Mouse (Mus musculus) kidney, adult 9 months (tissue): ENCODE data around the gene Csnk1g2.
"Not testable (repeated sequence)": the region's sequence is repeated elsewhere in the genome, so short reads cannot be mapped to it uniquely, and the experiment has no call there.

Experiments used
- DNase-seq: peaks from one replicate; pipeline ENCODE4 v3.0.0; 2022

The Csnk1g2 gene

DNA sequence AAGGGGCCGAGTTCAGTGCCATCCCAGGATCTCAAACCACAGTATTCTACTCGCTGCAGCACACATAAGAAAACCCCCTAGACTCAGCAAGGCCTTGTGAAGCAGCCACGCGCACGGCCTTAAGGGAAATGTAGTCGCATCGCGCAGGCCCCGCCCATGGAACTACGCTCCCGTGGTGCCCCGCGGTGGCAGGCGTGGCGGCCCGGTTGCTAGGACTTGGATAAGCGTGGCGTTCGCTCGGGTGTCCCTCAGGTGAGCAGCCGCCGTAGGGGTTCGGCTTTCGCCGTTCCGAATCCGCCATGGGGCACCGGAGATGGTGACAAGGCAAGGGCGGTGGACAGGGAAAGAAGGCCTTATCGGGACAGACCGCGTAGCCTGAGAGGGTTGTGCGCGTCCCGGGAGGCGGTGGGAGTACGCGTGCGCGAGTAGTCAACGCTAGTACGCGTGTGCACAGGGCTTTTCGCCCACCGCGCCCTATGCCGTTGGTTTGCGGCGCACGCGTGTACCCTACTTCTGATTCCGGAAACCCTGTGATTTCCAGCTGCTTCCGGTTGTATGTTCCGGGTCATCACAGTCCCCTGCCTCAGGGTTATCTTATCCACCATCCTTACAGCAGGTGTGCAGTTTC is 19.8 kb upstream of the Csnk1g2 start, which contains the start of the genes Scamp4 and Adat3:
Gene Scamp4, plus strand, starts transcription at position 175 of the 628 bp plus-strand sequence.
Gene Adat3, plus strand, starts transcription at position 183 of the 628 bp plus-strand sequence.
- DNase-seq: peak; percentile 96

DNA sequence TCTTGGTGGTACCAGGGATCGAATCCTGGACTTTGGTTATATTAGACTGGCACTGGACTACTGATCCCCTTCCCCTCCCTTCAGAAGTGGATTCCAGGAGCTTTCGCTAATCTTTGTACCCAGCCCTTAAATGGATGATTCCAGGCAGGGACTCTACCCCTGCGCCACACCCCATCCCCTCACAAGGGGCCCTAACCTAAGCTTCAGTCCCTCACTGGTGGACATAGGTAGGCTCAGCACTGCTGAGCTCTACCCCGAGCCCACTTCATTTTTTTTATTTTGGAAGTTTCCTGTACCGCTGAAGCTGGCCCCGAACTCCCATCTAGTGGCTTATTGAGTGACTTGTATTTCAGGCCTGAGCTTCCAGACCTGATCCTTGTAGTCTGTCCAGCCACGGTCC is 19.3 kb upstream of the Csnk1g2 start:
- DNase-seq: no peak

DNA sequence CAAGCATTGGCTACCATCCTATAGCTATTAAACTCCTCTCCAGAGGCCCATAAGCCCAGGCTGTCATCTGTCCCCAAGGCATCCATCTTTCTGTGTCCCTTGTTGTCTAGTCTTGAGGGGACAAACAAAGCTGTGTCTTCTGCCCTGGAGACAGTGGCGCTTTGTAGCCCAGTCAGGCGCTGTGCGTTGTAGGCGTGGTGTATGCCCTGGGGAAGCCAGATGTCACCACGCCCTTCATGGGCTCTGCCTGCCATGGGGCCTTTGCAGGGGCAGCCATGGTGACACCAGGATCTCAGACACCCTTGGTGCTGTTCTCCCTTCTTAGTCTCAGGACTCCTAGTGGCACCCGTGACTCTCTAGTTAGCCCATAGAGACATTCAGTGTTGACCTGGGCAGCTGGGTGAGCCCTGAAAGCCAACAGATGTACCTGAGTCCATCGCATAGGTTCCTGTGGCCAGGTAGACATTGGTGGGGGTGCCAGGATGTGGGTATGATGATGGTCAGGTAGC is 18.6 kb upstream of the Csnk1g2 start:
- DNase-seq: no peak

DNA sequence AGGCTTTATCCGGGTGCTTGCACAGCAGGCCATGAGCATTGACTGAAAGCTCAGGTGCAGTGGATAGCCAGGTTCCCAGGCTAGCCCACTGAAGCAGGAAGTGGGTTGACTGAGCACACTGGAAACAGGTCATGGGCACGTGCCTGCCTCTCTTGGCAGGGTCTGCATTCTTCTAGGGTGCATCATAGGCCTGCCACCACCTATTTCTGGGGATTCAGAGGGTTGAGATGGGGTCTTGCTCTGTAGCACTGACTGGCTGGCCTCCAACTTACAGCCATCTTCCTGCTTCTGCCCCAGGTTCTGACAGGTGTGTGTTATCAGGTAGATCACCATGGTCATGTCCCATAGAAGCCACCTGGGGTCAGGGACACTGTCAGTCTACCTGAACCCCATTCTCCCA is 17.6 kb upstream of the Csnk1g2 start:
- no peak for DNase-seq

DNA sequence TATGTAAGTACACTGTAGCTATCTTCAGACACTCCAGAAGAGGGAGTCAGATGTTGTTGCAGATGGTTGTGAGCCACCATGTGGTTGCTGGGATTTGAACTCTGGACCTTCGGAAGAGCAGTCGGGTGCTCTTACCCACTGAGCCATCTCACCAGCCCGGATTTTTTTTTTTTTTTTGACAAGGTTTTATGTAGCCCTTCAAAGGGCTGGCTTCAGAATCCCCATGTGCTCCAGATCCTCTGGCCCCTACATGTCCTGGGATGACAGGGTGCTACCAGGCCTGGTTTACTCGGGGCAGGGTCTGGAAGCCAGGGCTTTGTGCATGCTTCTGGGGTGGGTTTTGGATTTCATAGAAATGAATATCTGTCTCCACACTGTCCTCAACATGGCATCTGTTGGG is 16.9 kb upstream of the Csnk1g2 start, which contains the start of gene Gm49322:
Gene Gm49322, plus strand, starts transcription at position 301 of the 400 bp plus-strand sequence.
- not testable (repeated sequence) for DNase-seq

DNA sequence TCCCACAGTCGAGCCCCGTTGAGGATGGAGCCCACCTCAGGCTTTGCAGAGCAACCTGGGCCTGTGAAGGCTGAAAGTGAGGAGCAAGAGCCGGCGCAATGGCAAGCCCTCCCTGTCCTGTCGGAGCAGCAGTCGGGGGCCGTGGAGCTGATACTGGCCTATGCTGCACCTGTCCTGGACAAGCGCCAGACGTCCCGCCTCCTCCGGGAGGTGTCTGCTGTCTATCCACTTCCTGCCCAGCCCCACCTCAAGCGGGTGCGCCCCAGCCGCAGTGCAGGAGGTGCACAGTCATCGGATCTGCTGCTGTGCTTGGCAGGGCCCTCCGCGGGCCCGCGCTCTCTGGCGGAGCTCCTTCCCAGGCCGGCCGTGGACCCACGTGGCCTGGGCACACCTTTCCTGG is 16.3 kb upstream of the Csnk1g2 start:
- no peak for DNase-seq

DNA sequence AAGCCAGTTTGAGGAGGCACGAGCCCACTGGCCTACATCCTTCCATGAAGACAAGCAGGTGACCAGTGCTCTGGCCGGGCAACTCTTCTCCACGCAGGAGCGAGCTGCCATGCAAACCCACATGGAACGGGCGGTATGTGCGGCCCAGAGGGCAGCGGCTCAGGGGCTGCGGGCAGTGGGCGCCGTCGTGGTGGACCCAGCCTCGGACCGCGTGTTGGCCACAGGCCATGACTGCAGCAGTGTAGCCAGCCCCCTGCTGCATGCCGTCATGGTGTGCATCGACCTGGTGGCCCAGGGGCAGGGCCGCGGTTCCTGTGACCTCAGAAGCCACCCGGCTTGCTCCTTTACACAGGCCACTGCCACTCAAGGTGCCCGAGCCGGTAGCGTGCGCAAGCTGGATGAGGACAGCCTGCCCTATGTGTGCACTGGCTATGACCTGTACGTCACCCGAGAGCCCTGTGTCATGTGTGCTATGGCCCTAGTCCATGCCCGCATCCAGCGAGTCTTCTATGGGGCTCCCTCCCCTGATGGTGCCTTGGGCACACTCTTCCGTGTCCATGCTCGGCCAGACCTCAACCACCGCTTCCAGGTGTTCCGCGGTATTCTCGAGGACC is 15.8 kb upstream of the Csnk1g2 start:
- DNase-seq: no peak

DNA sequence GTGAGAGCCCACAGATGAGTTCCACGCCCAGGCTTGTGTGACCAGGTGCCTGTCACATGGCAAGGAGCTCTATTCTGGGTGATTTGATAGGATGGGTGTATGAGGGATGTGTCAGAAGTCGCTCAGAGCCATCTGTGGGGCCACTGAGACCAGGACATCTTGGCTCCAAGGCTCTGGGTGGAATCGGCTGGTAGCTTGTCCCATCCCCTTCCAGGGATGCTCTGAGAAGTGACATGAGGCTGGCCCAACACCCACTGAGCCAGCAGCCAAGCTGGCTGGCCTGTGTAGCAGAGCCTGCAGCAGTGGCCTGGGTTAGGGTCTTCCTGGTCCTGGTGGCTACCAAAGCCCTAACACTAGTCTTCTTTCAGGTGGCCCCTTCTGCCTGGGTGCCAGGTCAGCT is 14.2 kb upstream of the Csnk1g2 start:
- DNase-seq: no peak

DNA sequence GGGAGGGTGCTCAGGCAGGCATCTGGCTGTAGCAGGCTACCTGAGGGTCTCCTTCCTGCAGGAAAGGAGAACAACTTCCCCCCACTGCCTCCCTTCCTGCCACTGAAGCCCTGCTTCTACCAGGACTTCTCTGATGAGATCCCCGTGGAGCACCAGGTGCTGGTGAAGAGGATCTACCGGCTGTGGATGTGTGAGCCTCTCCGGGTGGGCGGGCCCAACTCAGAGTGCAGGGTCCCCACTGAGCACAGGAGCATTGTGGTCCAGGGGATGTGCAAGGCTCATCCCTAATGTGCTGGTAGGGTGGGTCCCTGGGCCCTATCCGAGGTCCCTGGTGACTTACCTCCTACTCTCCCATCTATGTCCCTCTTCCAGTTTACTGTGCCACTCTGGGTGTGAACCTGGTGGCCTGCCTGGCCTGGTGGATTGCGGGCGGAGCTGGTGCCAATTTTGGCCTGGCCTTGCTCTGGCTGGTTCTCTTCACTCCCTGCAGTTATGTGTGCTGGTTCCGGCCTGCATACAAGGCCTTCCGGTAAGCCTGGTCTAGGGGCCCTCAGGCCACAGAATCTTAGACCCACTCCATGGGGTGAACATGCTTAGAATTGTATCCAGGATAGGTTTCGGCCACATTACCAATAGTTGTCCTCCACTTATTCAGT is 13.2 kb upstream of the Csnk1g2 start:
- DNase-seq: no peak

DNA sequence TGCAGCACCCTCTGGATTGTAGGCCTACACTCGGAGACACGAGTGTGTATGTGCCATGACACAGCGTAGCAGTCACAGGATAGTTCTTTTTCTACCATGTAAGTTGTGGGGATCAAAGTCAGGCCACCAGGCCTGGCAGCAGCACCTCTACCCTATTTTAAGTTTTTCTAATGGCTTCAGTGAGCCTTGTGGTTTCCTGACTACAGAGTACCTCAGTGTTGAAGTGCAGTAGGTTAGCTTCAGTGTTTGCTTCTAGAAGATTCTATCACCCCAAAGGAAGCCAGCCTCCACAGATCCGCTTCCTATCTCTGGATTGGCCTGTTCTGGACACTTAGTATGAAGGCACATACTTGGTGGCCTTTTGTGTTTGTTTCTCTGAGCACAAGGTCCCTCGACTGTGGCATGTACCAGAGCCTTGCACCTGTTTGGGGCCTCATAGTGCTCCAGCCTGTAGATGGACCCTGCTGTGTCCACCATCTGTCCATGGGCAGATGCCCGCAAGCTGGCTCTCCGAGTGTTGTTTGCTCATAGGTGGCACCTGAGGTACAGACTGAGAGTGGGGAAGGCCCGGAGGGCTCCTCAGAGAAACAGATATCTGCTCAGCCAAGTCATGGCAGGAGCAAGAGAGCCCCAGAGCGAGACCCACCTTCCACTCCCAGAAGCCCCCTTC is 12.4 kb upstream of the Csnk1g2 start:
- no peak for DNase-seq

DNA sequence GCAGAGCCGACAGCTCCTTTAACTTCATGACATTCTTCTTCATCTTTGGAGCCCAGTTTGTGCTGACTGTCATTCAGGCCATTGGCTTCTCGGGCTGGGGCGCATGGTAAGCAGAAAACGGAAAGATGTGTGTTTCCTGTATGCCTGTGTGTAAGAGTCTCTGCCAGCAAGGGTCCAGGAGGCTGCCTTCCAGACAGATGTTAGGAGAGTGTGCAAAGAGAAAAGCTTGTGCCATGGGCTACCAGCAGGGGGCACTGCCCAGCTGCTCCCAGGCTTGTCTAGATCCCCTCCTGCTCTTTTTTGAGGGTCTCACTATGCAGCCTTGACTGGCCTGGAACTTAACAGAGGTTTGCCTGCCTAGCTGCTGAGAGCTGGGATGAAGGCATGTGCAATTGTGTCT is 11.6 kb upstream of the Csnk1g2 start:
- peak; percentile 70 for DNase-seq

DNA sequence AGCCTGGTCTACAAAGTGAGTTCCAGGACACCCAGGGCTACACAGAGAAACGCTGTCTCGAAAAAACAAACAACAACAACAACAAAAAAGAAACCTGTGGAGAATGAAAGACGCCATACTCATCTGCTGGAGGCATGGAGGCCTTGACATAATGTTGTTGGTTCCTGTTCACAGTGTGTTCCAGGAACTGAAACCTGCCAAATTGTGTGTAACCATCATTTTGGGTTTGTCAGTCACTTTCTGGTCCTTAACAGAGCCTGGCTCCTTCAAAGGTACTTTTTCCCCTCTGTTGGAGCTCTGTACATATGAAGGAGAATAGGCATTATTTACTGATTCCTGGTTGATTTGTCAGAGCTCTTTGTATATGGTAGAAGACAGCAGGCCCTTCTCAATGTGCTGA is 10.7 kb upstream of the Csnk1g2 start:
- DNase-seq: no peak

DNA sequence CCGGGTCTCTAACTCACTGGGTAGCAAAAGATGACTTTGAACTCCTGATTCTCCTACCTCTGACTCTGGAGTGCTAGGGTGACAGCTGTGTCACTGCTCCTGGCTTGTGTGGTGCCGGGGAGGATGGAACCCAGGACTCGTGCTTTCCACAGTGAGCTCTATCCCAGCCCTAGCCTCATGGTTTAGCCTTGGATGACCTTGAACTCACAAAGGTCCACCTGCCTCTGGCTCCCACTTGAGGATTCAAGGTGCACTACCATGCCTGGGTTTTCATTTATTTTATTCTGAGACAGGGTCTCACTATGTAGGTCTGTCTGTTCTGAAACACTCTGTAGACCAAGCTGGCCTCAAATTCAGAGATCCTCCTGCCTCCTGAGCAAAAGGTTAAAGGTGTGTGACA is 8.8 kb upstream of the Csnk1g2 start:
- DNase-seq: no peak

DNA sequence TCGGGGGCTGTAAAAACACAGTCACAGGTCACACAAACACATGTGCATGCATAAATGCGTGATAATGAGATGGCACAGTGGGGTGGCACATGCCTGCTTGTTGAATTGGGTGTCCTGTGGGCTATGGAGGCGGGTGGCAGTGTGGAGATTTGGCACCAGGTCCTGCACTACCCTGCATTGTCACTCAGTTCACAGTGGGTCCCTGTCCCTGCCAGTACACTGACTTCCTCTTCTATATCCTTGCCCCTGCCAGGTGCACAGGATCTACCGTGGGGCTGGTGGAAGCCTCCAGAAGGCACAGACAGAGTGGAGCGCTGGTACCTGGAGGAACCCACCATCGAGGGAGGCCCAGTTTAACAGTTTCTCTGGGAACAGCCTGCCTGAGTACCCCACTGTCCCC is 8.3 kb upstream of the Csnk1g2 start:
- peak; percentile 40 for DNase-seq

DNA sequence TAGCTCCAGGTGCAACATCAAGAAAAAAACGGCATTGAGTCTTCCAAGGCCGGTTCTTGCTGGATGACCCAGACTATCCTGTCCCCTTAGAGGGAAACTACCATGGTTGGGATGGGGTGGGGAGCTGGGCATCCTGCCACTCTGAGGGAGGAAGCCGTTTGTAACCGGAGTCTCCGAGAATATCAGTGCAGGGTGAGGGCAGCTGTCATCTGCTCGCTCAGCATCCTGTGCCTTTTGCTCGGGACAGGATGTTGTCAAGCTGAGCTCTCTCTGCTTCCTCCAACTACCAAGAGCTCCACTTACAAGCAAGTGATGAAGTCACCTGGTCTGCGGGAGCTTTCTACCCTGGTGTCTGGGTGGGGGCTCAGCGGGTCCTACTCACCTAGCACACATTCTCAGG is 4.5 kb upstream of the Csnk1g2 start:
- peak; percentile 69 for DNase-seq

DNA sequence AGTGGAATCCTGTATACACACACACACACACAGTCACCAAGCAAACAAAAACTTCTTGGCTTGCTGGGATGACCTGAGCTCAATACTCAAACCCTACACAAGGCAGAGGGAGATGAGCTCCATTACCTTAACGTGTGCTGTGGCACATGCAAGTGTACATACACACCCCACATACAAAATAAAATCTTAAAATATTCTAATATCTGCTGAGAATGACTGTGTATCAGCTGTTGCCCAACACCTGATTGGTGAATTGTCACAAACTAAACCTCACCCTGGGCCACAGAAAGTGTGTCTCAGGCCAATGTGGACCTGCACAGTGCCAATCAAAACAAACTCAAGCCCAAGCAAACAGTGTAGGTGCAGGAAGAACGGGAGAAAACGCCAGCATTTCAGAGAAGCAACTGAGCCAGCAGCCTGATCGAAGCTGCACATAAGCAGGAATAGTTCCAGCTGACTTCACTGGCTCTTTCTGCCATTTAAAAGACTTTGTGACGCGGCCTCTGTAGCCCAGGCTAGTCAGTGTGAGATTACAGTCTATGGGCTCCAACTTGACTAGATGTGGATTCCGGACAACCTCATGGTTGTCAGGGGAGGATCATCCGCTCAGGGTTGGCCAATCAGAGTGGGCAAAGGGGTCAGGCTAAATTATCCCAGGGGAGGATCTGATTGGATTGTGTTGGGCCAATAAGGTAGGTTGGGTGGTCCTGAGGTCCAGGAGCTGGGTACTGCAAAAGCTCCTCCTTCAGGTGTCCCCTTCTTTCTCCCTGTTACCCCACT is 3.0 kb upstream of the Csnk1g2 start:
- DNase-seq: no peak

DNA sequence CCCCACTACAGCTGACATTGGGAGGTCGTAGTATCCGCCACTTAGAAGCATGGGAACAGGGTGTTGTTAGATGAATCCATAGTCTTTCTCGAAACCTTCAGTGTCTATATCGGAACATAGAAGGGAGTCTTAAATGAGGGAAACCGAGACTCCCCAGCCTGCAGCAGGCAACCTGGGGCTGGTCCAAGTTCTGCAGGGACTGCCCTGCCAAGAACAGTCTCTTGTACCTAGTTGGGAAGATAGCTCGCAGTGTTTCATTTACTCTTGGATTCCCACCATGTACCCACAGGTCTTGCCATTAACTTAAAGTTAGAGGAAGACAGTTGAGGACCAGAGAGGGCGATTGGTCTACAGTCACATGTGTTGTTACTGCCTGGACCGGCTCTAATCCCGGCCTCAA is 2.3 kb upstream of the Csnk1g2 start:
- DNase-seq: no peak

DNA sequence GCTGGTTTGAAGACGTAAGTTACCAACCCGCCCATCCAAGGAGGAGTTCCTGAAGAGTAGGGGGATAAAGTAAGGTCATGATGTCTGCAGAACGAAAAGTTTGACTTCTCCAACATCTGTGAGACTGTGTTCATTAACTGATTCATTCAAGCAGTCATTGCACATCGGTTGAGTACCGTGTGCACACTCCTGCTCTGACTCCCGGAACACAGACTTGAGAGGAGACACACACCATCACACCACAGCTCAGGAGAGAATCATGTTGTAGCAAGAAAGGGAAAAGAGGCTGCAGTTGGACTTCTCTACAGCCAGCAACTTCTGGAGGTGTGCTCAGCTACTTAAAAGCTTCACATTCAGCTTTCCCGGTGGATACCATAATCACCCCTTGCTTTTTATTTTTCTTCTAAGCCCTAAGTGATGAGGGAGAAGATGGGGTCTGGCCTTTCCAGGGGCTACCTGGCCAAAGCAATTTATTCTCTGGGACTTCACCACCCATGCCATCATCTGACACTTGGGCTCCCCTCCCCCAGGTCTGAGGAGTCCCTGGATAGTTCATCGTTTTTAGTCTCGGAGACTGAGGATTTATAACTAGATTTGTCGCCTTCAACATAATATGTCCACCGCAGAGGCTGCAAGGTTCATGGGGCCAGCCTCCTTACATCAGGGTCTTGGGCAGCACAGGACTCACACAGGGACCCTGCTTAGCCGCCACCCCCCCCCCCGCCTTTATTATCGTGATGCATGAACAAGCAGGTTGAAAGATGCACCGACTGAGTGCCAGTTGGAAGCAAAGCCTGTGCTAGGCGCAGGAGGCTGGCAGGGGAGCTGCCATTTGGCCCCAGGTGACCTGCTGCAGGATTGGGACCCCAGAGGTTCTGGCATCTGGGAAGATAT is 1.6 kb upstream of the Csnk1g2 start:
- no peak for DNase-seq

DNA sequence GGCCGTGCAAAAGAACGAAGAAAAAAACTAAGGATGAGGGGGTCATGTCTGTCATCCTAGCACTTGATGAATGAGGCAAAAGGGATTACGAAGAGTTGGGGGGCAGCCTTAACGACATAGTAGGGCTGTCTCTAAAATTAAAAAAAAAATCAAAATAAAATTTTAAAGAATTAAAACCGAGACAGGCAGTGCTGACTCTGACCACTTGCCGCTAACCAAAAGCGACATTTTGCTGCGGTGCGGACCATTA is 1.0 kb upstream of the Csnk1g2 start:
- no peak for DNase-seq

DNA sequence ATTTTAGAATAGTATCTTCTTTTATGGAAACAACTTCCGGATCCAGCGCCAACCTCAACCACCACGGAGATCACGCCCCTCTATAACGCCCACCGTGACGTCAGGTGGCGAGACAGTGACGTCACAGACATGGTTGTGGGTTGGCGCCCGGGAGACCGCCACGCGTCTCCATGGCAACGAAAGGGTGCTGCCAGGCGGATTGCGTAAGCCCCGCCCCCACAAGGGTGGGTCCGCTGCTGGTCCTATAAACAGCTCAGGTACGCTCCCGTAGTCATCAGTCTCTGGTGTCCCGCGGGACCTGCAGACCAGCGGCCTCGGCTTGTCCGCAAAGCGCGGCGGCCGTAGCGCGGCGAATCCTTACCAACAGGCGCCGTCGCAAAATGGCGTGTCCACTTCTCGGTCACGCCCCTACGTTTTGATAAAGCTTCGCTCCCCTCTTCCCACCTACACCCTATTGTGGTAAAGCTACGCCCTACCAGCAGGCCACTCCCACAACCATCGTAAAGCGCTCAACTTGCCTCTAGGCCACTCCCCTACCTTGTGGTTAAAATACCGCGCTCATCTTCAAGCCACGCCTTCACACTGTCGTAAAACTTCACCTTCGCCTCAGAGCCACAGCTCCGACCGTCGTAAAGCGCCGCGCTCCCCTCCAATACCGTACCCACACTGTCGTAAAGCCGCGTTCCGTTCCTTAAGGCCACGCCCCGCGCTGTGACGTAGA is 538 bp upstream of the Csnk1g2 start:
- DNase-seq: peak; percentile 100
